Mouse (Mus musculus): ENCODE data around the gene Gigyf2.
"Not testable (repeated sequence)": the region's sequence is repeated elsewhere in the genome, so short reads cannot be mapped to it uniquely, and the experiment has no call there.

Gene Gigyf2

DNA sequence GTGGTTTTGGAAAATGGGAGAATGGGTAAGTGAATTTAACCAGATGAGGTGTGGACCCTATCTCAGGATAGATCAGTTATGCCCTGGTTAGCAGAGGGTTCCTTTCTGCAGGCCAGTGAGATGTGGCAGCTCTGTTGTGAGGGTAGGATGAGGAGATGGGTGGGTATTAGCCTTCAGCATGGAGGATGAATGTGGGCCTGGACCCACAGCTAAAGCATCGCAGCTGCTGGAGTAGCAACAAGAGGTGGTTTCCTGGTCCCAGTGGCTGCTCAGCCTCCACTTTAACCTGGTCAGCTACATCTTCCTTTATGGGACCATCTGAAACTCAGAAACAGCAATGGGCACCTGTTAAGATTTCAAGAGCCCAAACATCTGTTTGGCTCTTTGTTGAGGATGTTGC lies 129.6 kb downstream of the Gigyf2 start:
- DNase-seq = no peak

DNA sequence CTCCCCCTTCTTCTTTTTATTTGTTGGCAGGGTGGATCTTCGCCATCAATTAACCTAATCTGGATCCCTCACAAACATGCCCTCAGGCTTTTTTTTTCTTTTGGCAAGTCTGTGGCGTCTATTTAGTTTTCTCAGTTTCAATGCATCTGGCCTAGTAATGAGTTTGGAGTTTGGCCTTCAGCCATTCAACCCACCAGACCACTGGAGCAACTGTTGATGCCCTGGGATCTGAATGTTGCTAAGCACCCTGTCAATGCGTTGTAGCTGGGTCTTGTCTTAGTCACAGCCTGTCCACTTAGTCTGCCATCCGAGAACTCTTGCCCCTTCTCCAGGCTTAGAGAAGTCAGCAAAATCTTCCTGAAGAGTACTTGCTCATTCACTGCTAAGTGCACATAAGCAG lies 131.2 kb downstream of the Gigyf2 start:
- no peak for DNase-seq

DNA sequence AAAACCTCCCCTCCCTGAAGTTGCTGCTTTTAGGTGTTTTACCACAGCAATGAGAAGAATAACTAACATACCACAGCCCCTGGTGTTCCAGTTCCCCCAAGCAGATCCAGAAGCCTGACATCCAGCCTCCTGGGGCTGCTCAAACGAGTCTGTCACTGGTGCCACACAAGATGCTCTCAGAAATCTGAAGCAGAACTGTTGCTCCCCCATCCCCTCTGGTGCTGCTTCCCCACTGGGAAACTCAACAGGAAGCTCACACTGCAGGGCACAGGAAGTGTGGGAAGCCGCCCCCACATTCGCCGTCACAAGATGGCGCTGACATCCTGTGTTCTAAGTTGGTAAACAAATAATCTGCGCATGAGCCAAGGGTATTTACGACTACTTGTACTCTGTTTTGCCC lies 133.1 kb downstream of the Gigyf2 start:
- DNase-seq = not testable (repeated sequence)

DNA sequence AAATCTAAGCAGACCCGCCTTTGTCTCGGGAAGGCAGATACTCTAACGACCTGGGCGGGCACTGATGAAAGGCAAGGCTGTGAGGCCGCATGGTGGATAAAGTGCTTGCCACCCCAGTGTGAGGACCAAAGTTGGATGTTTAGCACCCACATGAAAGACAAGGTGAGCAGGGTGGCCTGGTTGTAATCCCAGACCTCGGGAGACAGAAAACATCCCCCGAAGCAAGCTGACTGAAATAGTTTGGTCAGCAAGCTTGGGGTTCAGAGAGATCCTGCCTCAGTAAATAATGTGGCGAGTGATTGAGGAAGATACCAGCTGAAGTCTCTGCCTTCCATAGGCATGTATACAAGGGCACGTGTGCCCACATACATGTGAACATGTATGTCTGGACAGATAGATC lies 140.7 kb downstream of the Gigyf2 start:
- no peak for DNase-seq

DNA sequence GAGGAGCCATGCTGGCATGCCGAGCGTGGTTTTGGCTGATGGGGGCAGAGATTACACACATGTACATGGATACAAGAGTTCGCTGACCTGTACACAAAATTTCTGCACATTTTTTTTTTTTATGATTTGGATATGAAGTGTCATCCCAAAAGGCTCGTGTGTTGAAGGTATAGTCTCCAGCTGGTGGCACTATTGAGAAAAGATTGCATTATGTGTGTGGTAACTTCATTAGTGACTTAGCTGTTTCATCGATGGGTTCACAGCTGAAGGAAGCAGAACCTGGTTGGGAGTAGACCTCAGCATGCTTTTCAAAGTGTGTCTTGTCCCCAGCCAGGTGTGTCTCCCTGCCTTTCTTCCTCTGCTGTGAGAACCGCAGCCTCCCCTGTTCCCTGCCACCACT lies 141.5 kb downstream of the Gigyf2 start:
- DNase-seq = no peak

DNA sequence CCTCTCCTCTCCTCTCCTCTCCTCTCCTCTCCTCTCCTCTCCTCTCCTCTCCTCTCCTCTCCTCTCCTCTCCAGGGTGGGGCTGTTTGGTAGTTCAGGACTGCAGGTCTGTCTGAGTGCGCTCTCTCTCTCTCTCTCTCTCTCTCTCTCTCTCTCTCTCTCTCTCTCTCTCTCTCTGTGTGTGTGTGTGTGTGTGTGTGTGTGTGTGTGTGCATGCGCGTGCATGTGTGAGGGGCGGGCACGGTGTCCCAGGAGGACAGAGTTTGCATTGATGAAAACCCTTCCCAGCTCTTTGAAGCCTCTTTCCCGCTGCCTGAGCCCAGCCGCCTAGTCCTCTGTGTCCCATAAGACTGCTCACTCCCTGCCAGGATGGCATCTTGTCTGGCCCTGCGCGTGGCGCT lies 143.2 kb downstream of the Gigyf2 start, which contains the start of gene Snorc:
Snorc (plus strand) TSS at position 301 of the 400 bp plus-strand sequence.
- not testable (repeated sequence) for DNase-seq

DNA sequence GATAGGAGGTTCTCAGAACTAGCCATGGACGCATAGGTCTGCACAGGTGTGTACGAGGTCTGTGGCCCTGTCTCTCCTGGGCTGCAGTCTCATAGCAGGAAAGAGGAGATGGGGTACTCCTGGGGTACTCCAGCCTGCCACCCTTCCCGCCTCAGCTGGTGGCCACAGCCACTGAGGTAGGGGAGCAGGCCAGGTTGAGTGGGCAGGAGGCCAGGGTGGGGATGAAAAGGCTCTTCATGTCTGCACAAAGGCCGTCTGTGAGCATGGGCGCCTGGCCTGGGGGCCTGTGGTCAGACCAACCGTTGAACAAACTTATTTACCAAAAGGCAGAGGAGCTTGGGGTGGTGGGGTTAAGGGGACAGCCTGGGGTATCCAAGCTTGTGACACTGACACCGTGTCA lies 145.1 kb downstream of the Gigyf2 start:
- DNase-seq = no peak

DNA sequence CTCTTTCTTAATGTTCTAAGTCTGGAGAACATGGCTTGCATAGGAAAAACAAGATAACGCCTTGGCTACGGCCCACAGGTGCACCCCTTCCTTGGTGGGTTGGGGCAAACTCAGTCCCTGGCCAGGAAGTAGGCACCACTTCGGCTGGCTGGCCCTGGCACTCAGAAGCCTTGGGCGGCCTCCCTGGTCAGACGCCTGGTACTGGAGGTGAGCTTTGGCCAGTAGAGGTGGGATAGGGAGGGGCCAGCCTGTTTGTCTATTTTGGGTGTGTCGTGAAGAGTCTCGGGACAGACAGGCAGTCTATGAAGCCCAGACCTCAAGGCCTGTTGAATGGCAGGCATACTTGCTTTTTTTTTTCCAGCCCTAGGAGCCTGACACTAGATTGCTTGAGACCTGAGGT lies 145.8 kb downstream of the Gigyf2 start:
- peak; percentile 71 for DNase-seq

DNA sequence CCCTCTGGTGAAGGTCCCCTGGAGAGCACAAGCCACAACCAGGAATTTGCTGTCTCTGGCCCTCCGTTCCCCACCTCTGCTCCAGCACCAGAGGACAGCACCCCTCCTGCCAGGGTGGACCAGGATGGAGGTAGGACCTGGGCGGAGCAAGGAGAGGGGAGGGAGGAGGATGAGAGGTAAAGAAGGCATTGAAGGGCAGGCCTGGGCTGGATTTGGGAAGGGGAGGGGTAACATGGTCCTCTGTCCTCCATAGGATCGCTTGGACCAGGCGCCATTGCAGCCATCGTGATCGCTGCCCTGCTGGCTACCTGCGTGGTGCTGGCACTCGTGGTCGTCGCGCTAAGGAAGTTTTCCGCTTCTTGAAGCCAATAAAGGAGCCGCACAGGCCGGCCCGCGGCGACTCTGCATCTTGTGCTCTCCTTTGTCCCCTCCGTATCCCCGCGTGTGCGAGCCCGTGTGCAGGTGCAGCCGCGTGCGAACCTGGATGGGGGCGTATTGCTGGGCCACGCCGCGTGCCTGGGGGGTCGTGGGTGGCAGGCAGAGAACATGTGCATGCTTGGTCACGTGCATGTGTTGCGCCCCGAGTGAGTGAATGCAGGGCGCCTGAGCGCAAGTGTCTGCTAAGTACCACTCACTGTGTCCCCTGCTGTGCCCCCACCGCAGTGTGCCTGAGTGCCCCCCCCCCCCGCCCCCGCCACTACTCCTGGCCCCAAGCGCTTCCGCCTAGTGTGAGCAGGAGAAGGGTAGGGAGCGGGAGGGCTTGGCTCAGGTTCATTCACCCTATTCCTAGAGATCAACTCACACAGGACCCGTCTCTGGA lies 148.5 kb downstream of the Gigyf2 start:
- no peak for DNase-seq

DNA sequence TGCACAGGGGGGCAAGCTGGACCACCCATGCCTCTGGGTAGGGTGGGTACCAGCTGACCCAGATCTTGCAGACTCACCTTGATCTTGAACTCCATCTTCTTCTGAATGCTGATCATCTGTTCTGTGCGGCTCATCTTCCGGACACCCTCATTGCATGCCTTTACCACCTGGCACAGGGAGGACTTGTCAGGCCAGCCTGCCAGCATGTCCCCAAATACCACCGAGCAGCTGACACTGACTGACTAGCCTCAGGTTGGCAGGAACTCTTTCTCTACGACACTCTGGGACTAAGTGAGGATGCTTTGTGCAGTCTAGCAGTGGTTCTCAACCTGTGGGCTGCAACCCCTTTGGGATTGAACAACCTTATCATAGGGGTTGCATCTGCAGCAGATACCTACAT lies 155.7 kb downstream of the Gigyf2 start:
- no peak for DNase-seq

DNA sequence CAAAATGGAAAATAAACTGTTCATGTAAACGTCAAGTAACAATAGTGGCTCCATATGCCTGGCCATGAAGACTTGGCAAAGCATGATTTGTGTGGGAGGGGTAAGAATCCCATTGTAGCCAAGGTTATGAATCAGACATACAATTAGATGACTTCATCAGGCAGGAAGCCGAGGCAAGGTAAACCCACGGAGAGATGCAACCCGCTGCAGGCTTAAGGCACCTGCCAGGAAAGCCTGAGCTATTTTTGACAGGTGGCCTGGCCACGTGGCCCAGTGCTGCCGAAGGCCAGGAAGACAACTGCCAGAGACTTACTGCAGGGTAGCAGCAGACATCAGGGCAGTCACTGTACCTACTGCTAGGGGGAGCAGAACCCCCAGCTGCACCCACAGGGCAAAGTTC lies 159.6 kb downstream of the Gigyf2 start:
- no peak for DNase-seq

DNA sequence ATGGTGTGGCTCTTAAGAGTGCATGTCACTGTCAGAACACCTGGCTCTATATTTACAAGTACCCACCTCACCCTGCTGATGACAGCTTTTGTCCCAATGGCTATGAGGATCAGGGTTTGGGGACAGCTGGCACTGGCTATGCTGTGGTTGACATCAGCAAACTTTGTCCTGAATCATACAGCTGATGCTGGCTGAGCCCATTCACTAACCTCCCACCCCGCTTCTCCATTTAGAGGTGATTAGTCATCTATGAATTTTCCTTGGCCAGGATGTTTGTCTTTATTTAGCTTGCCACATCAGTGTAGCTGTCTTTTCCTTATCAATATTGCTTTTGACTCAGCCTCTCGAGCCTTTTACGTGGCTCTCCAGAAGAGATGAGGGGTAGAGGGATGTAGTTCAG lies 165.5 kb downstream of the Gigyf2 start:
- DNase-seq = no peak

DNA sequence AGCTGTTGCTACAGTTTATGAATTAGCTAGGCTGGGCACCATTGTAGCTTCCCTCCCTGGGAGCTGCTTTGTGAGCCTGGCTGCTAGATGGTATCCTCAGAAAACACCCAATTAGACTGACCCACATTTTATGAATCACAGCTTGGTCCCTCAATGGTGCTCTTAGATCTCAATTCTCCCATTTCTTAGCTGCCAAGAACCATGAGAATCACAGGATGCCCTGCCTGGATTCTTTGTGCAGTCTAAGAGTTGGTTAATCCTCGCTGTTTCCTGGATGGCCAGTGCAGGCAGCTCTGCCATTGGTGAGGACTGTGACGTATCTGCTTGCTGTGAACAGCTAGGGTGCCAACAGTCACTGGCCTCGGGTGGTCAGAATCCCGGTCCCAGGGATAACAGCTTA lies 166.7 kb downstream of the Gigyf2 start:
- no peak for DNase-seq
